Mouse (Mus musculus): ENCODE measurements around the gene Mdm2. TPM values are rescaled to one million over a fixed set of nuclear protein-coding genes. Genes with fewer than 3 reads are reported as not detected.

The Mdm2 gene
- polyA plus RNA-seq, 1 experiment from 2014 or later: 39.0 TPM

GRCm38 (mm10) chr10:117753711-117754608 lies 43.4 kb upstream of the Mdm2 start:
- H3K27ac ChIP-seq: no peak overlapping the region
- WGBS: 90% methylated on average over 8 of the region's 8 CpGs
- no peaks in the 10 kb centered on the region for H3K27me3 ChIP-seq
- no peaks in the 10 kb centered on the region for H3K4me1 ChIP-seq (replicated peaks)
- H3K4me2 ChIP-seq: no peak overlapping the region
- H3K36me3 ChIP-seq: peaks cover 71% of the 10 kb centered on the region
- H3K9me3 ChIP-seq (replicated peaks): no peaks in the 10 kb centered on the region
- no peak for ATAC-seq (replicated peaks; ENCODE audit: insufficient number of reproducible peaks, insufficient read depth, low FRiP score, low read depth)
- H3K9ac ChIP-seq: no peak overlapping the region
- H3K4me3 ChIP-seq: no peak overlapping the region

- no peaks in the 10 kb centered on the region for H3K9me3 ChIP-seq (replicated peaks)
- no peak overlapping the region for H3K4me3 ChIP-seq
- no peak overlapping the region for H3K4me2 ChIP-seq
- no peaks in the 10 kb centered on the region for H3K4me1 ChIP-seq (replicated peaks)
- no peaks in the 10 kb centered on the region for H3K27me3 ChIP-seq
- peaks cover 66% of the 10 kb centered on the region for H3K36me3 ChIP-seq
- no peak overlapping the region for H3K27ac ChIP-seq
- no peak for ATAC-seq (replicated peaks; ENCODE audit: insufficient number of reproducible peaks, insufficient read depth, low FRiP score, low read depth)
- no peak overlapping the region for H3K9ac ChIP-seq
- 92% methylated on average over 5 of the region's 5 CpGs for WGBS
These were observed 42.5 kb upstream of the Mdm2 start for GRCm38 (mm10) chr10:117752851-117753647.

- WGBS: 97% methylated on average over 7 of the region's 7 CpGs
These were observed 41.8 kb upstream of the Mdm2 start for GRCm38 (mm10) chr10:117752304-117752821.

GRCm38 (mm10) chr10:117751744-117752143 lies 41.2 kb upstream of the Mdm2 start:
- Histone ChIP-seq H3K9ac (no peak overlapping the region), H3K4me2 (no peak overlapping the region), H3K27ac (no peak overlapping the region), H3K27me3 (no peaks in the 10 kb centered on the region), H3K4me1 (replicated peaks) (no peaks in the 10 kb centered on the region), H3K36me3 (peaks cover 53% of the 10 kb centered on the region), H3K4me3 (no peak overlapping the region), H3K9me3 (replicated peaks) (no peaks in the 10 kb centered on the region)
- 95% methylated on average over 6 of the region's 6 CpGs for WGBS
- no peak for ATAC-seq (replicated peaks; ENCODE audit: insufficient number of reproducible peaks, insufficient read depth, low FRiP score, low read depth)

More at GRCm38 (mm10) chr10:117752304-117752821, 41.8 kb upstream of the Mdm2 start:
- Histone ChIP-seq H3K27ac (no peak overlapping the region), H3K9ac (no peak overlapping the region), H3K4me2 (no peak overlapping the region), H3K4me1 (replicated peaks) (no peaks in the 10 kb centered on the region), H3K9me3 (replicated peaks) (no peaks in the 10 kb centered on the region), H3K4me3 (no peak overlapping the region), H3K36me3 (peaks cover 59% of the 10 kb centered on the region), H3K27me3 (no peaks in the 10 kb centered on the region)
- ATAC-seq (replicated peaks; ENCODE audit: insufficient number of reproducible peaks, insufficient read depth, low FRiP score, low read depth): no peak

GRCm38 (mm10) chr10:117751282-117751610 lies 40.7 kb upstream of the Mdm2 start:
- Histone ChIP-seq H3K27me3 (no peaks in the 10 kb centered on the region), H3K36me3 (peaks cover 48% of the 10 kb centered on the region)

GRCm38 (mm10) chr10:117750529-117751281 lies 40.1 kb upstream of the Mdm2 start:
- WGBS: 96% methylated on average over 5 of the region's 5 CpGs
- Histone ChIP-seq H3K9ac (no peak overlapping the region), H3K27me3 (no peaks in the 10 kb centered on the region), H3K27ac (no peak overlapping the region), H3K36me3 (peaks cover 43% of the 10 kb centered on the region), H3K4me1 (replicated peaks) (no peaks in the 10 kb centered on the region), H3K4me2 (no peak overlapping the region), H3K4me3 (no peak overlapping the region), H3K9me3 (replicated peaks) (no peaks in the 10 kb centered on the region)
- no peak for ATAC-seq (replicated peaks; ENCODE audit: insufficient number of reproducible peaks, insufficient read depth, low FRiP score, low read depth)

More at GRCm38 (mm10) chr10:117751282-117751610, 40.7 kb upstream of the Mdm2 start:
- Histone ChIP-seq H3K9me3 (replicated peaks) (no peaks in the 10 kb centered on the region), H3K4me3 (no peak overlapping the region), H3K4me1 (replicated peaks) (no peaks in the 10 kb centered on the region), H3K9ac (no peak overlapping the region), H3K4me2 (no peak overlapping the region), H3K27ac (no peak overlapping the region)
- 98% methylated on average over 14 of the region's 14 CpGs for WGBS
- ATAC-seq (replicated peaks; ENCODE audit: insufficient number of reproducible peaks, insufficient read depth, low FRiP score, low read depth): no peak

GRCm38 (mm10) chr10:117749787-117750343 lies 39.3 kb upstream of the Mdm2 start:
- Histone ChIP-seq H3K9ac (no peak overlapping the region), H3K27ac (no peak overlapping the region), H3K9me3 (replicated peaks) (no peaks in the 10 kb centered on the region), H3K4me2 (no peak overlapping the region), H3K27me3 (no peaks in the 10 kb centered on the region), H3K36me3 (peaks cover 37% of the 10 kb centered on the region), H3K4me3 (no peak overlapping the region), H3K4me1 (replicated peaks) (peaks cover 7% of the 10 kb centered on the region)
- WGBS: 97% methylated on average over 14 of the region's 14 CpGs
- ATAC-seq (replicated peaks; ENCODE audit: insufficient number of reproducible peaks, insufficient read depth, low FRiP score, low read depth): no peak

- no peak for ATAC-seq (replicated peaks; ENCODE audit: insufficient number of reproducible peaks, insufficient read depth, low FRiP score, low read depth)
- Histone ChIP-seq H3K9me3 (replicated peaks) (no peaks in the 10 kb centered on the region), H3K4me3 (no peak overlapping the region), H3K9ac (no peak overlapping the region), H3K27ac (no peak overlapping the region), H3K4me2 (no peak overlapping the region), H3K36me3 (peaks cover 36% of the 10 kb centered on the region), H3K4me1 (replicated peaks) (peaks cover 7% of the 10 kb centered on the region), H3K27me3 (no peaks in the 10 kb centered on the region)
- WGBS: 96% methylated on average over 10 of the region's 10 CpGs
These were observed 38.6 kb upstream of the Mdm2 start for GRCm38 (mm10) chr10:117749050-117749686.

- peaks cover 36% of the 10 kb centered on the region for H3K36me3 ChIP-seq
- no peak for ATAC-seq (replicated peaks; ENCODE audit: insufficient number of reproducible peaks, insufficient read depth, low FRiP score, low read depth)
- WGBS: 83% methylated on average over 10 of the region's 10 CpGs
These were observed 37.9 kb upstream of the Mdm2 start for GRCm38 (mm10) chr10:117748276-117749049.

GRCm38 (mm10) chr10:117747711-117748110 lies 37.2 kb upstream of the Mdm2 start:
- H3K9ac ChIP-seq: no peak overlapping the region
- ATAC-seq (replicated peaks; ENCODE audit: insufficient number of reproducible peaks, insufficient read depth, low FRiP score, low read depth): no peak
- H3K4me2 ChIP-seq: no peak overlapping the region
- H3K4me3 ChIP-seq: no peak overlapping the region
- no peaks in the 10 kb centered on the region for H3K27me3 ChIP-seq
- peaks cover 7% of the 10 kb centered on the region for H3K4me1 ChIP-seq (replicated peaks)
- no peaks in the 10 kb centered on the region for H3K9me3 ChIP-seq (replicated peaks)
- 85% methylated on average over 7 of the region's 7 CpGs for WGBS
- H3K36me3 ChIP-seq: peaks cover 36% of the 10 kb centered on the region
- no peak overlapping the region for H3K27ac ChIP-seq

More at GRCm38 (mm10) chr10:117748276-117749049, 37.9 kb upstream of the Mdm2 start:
- Histone ChIP-seq H3K27ac (no peak overlapping the region), H3K4me3 (no peak overlapping the region), H3K9me3 (replicated peaks) (no peaks in the 10 kb centered on the region), H3K4me1 (replicated peaks) (peaks cover 7% of the 10 kb centered on the region), H3K9ac (no peak overlapping the region), H3K27me3 (no peaks in the 10 kb centered on the region), H3K4me2 (no peak overlapping the region)

Data from heart, embryonic 15.5 days (tissue).